ENCODE assay signal across 25 mouse cellular contexts in genomic region chr1:145344356-145344755, GRCm38 (mm10).
DNase-seq lines count a peak whose midpoint lies in the region; ATAC-seq lines count a peak whose summit lies in the region.
"Had no signal": no experiment of that assay in that cellular context is flagged by ENCODE, and none has a peak within 500 bp of the region (broad histone marks: within the 10 kb centered on the region; RNA-seq: fewer than 3 reads in every experiment).

No protein-coding gene starts in this region.

- WGBS in embryonic facial prominence, embryonic 14.5 days: 57% methylated on average over 1 of the region's 1 CpGs
- WGBS in embryonic facial prominence, embryonic 10.5 days: 69% methylated on average over 1 of the region's 1 CpGs

- H3K4me3 ChIP-seq in embryonic facial prominence, embryonic 14.5 days (ENCODE audit: low read depth, low read length): no peak overlapping the region
- no peak overlapping the region for H3K4me3 ChIP-seq in embryonic facial prominence, embryonic 10.5 days
- H3K4me3 ChIP-seq: embryonic facial prominence, embryonic 15.5 days; erythroblast, embryonic 14.5 days; forebrain, embryonic 15.5 days; heart, adult 2 months; heart, embryonic 15.5 days; intestine, embryonic 15.5 days had no signal

- no peak overlapping the region for H3K27ac ChIP-seq in embryonic facial prominence, embryonic 14.5 days (replicated peaks; ENCODE audit: low read depth, low read length)
- no peak overlapping the region for H3K27ac ChIP-seq in embryonic facial prominence, embryonic 10.5 days (replicated peaks)
- H3K27ac ChIP-seq: embryonic facial prominence, embryonic 15.5 days; forebrain, embryonic 15.5 days; heart, adult 2 months; heart, embryonic 15.5 days; hindbrain, embryonic 14.5 days; intestine, embryonic 15.5 days had no signal

- no peaks in the 10 kb centered on the region for H3K9me3 ChIP-seq in embryonic facial prominence, embryonic 14.5 days (ENCODE audit: control insufficient read depth, low read length)
- H3K9me3 ChIP-seq in embryonic facial prominence, embryonic 10.5 days: no peaks in the 10 kb centered on the region
- H3K9me3 ChIP-seq: embryonic facial prominence, embryonic 15.5 days; forebrain, embryonic 15.5 days; heart, embryonic 15.5 days; intestine, embryonic 15.5 days had no signal

- H3K9ac ChIP-seq in embryonic facial prominence, embryonic 14.5 days (ENCODE audit: low read depth, low read length): no peak overlapping the region
- H3K9ac ChIP-seq: embryonic facial prominence, embryonic 15.5 days; forebrain, embryonic 15.5 days; heart, embryonic 15.5 days; hindbrain, embryonic 14.5 days; intestine, embryonic 15.5 days had no signal

- H3K36me3 ChIP-seq in embryonic facial prominence, embryonic 14.5 days (ENCODE audit: control insufficient read depth, insufficient read depth, low read length): no peaks in the 10 kb centered on the region
- no peaks in the 10 kb centered on the region for H3K36me3 ChIP-seq in embryonic facial prominence, embryonic 10.5 days (replicated peaks)
- H3K36me3 ChIP-seq: embryonic facial prominence, embryonic 15.5 days; forebrain, embryonic 15.5 days; G1E; heart, embryonic 15.5 days; intestine, embryonic 15.5 days had no signal

- H3K4me2 ChIP-seq in embryonic facial prominence, embryonic 14.5 days (ENCODE audit: low read depth, low read length): no peak overlapping the region
- H3K4me2 ChIP-seq: embryonic facial prominence, embryonic 15.5 days; forebrain, embryonic 15.5 days; heart, embryonic 11.5 days; heart, embryonic 15.5 days; hindbrain, embryonic 14.5 days; intestine, embryonic 15.5 days had no signal

- DNase-seq in embryonic facial prominence, embryonic 14.5 days (ENCODE audit: low spot score): peak; percentile 32
- DNase-seq in embryonic facial prominence, embryonic 10.5 days (ENCODE audit: low spot score): no peak
- DNase-seq in 416B (ENCODE audit: low read depth): peak; percentile 84
- DNase-seq in NIH3T3 (ENCODE audit: low read depth): peak; percentile 83
- no peak for DNase-seq in spleen, postnatal 36 days (ENCODE audit: low spot score in 2 of 2)
- no peak for DNase-seq in spleen, adult 18-20 months
- no peak for DNase-seq in ovary, postnatal 10 days (ENCODE audit: low spot score)
- DNase-seq: adrenal gland, adult 8-10 months; adrenal gland, postnatal 36 days; cerebellum, adult 11 months; cerebellum, adult 8-10 months; cerebellum, postnatal 25 days; gastrocnemius, postnatal 10 days; heart, adult 2 months; heart, postnatal 14 days had no signal

- no peaks in the 10 kb centered on the region for H3K27me3 ChIP-seq in embryonic facial prominence, embryonic 14.5 days (replicated peaks; ENCODE audit: control insufficient read depth, insufficient read depth, low read length)
- no peaks in the 10 kb centered on the region for H3K27me3 ChIP-seq in embryonic facial prominence, embryonic 10.5 days (replicated peaks; ENCODE audit: low read depth, poor library complexity, severe bottlenecking)
- H3K27me3 ChIP-seq: embryonic facial prominence, embryonic 15.5 days; forebrain, embryonic 15.5 days; heart, embryonic 15.5 days; intestine, embryonic 15.5 days had no signal

- no peaks in the 10 kb centered on the region for H3K4me1 ChIP-seq in embryonic facial prominence, embryonic 14.5 days (ENCODE audit: control insufficient read depth, insufficient read depth, low read length)
- H3K4me1 ChIP-seq in embryonic facial prominence, embryonic 10.5 days: no peaks in the 10 kb centered on the region
- H3K4me1 ChIP-seq: embryonic facial prominence, embryonic 15.5 days; forebrain, embryonic 15.5 days; heart, embryonic 15.5 days; intestine, embryonic 15.5 days had no signal

- no peak for ATAC-seq in embryonic facial prominence, embryonic 14.5 days (ENCODE audit: low read depth)
- ATAC-seq in megakaryocyte progenitor cell, adult 5-6 weeks (replicated peaks; ENCODE audit: poor library complexity): 0 out of 2 replicates have a peak, but pooled peaks have one; percentile 23
- ATAC-seq: CD4-positive, CD25-positive, alpha-beta regulatory T cell, adult 4 months; forebrain, embryonic 15.5 days; intestine, embryonic 15.5 days had no signal

Comparison
In these comparisons a context has a peak if more than half of its experiments do, and no peak if none do; other contexts are left out.
1. DNase-seq: peak in embryonic facial prominence, embryonic 14.5 days (single experiment), 416B (single experiment) and NIH3T3 (single experiment); none in embryonic facial prominence, embryonic 10.5 days (single experiment), spleen, postnatal 36 days (0 of 2), spleen, adult 18-20 months (0 of 2) and ovary, postnatal 10 days (single experiment).